Mouse (Mus musculus) skeletal muscle tissue, adult 2 months (tissue): ENCODE data around the gene Hoxa11.

Experiments used
- DNase-seq: peaks from one replicate; pipeline ENCODE4 v3.0.0-alpha.2; 2012; ENCODE audit warnings: low read depth, low spot score

Hoxa11 gene

GRCm38 (mm10) chr6:52232984-52233545 is 12.5 kb downstream of the Hoxa11 start:
- no peak for DNase-seq

- no peak for DNase-seq
These were observed 13.0 kb downstream of the Hoxa11 start for GRCm38 (mm10) chr6:52232568-52232965.

- DNase-seq = no peak
These were observed 13.6 kb downstream of the Hoxa11 start for GRCm38 (mm10) chr6:52231885-52232567.

GRCm38 (mm10) chr6:52230516-52231165 is 15.0 kb downstream of the Hoxa11 start, which contains the start of gene Hoxa9:
TSS of gene Hoxa9 (minus strand) at chr6:52231089.
- no peak for DNase-seq

GRCm38 (mm10) chr6:52229558-52230416 is 15.8 kb downstream of the Hoxa11 start:
- no peak for DNase-seq

GRCm38 (mm10) chr6:52228475-52229465 is 16.8 kb downstream of the Hoxa11 start:
- no peak for DNase-seq

GRCm38 (mm10) chr6:52227470-52228222 is 18.0 kb downstream of the Hoxa11 start:
- DNase-seq = no peak

GRCm38 (mm10) chr6:52226569-52227257 is 18.9 kb downstream of the Hoxa11 start:
- no peak for DNase-seq

GRCm38 (mm10) chr6:52225612-52226568 is 19.7 kb downstream of the Hoxa11 start:
- DNase-seq = peak; percentile 90

- DNase-seq = no peak
These were observed 20.6 kb downstream of the Hoxa11 start for GRCm38 (mm10) chr6:52224895-52225611.

- no peak for DNase-seq
These were observed 21.5 kb downstream of the Hoxa11 start for GRCm38 (mm10) chr6:52223939-52224760.

GRCm38 (mm10) chr6:52222729-52223128 is 22.9 kb downstream of the Hoxa11 start:
- no peak for DNase-seq

GRCm38 (mm10) chr6:52221993-52222685 is 23.5 kb downstream of the Hoxa11 start:
- DNase-seq = no peak

- peak; percentile 96 for DNase-seq
These were observed 24.1 kb downstream of the Hoxa11 start, which contains the start of gene Hoxa7 for GRCm38 (mm10) chr6:52221337-52221992. TSS of gene Hoxa7 (minus strand) at chr6:52221854.

- DNase-seq = no peak
These were observed 24.7 kb downstream of the Hoxa11 start for GRCm38 (mm10) chr6:52220865-52221310.
